Mouse (Mus musculus): ENCODE results near the gene Plekhm3. TPM values are rescaled to one million over a fixed set of nuclear protein-coding genes. Genes with fewer than 3 reads are reported as not detected.

Gene Plekhm3
- polyA plus RNA-seq, 1 experiment, result 2.3 TPM

DNA sequence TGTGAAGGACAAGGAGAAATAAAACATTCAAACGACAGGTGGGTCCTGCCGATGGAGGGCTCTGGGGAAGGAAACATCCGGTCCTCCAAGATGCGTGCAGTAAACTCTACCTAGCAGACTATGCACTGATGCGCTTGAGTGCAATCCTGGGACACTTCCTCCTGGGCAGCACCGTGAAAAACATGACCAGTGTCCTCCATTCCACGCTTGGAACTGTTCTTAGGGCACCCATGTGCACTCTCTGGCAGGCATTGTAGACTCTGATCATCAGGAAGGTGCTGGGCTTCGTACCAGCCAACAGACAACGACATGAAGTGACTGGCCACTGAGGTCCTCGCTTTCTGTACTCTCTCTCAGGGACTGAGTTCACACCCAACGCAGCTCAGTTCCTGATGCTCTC lies 162.5 kb downstream of the Plekhm3 start:
- H3K79me2 ChIP-seq (ENCODE audit: control insufficient read depth, insufficient read depth), result no peaks in the 10 kb centered on the region
- no peak overlapping the region for H3ac ChIP-seq (ENCODE audit: control insufficient read depth, insufficient read length, low read depth)
- no peaks in the 10 kb centered on the region for H3K27me3 ChIP-seq (ENCODE audit: control insufficient read depth, insufficient read depth, insufficient read length)
- TF ChIP-seq MYOD1 (IDR thresholded peaks at IDR 0.05; ENCODE audit: control insufficient read depth, insufficient read length, low read depth) (no peak), MYOG (IDR thresholded peaks at IDR 0.05; ENCODE audit: control insufficient read depth, extremely low read depth, insufficient read length) (no peak), CTCF (IDR thresholded peaks at IDR 0.05; ENCODE audit: control insufficient read depth, insufficient read depth, insufficient read length) (no peak), USF1 (IDR thresholded peaks at IDR 0.05; ENCODE audit: low read depth) (no peak), FOSL1 (IDR thresholded peaks at IDR 0.05; ENCODE audit: insufficient read depth, low read length, poor library complexity, severe bottlenecking) (no peak), MAX (IDR thresholded peaks at IDR 0.05) (no peak), CEBPB (IDR thresholded peaks at IDR 0.05; ENCODE audit: low read depth) (no peak)
- H3K79me3 ChIP-seq (ENCODE audit: low read depth), result no peaks in the 10 kb centered on the region
- H3K4me3 ChIP-seq (ENCODE audit: insufficient read depth, poor library complexity, severe bottlenecking), result no peak overlapping the region
- H3K36me3 ChIP-seq (ENCODE audit: control insufficient read depth, insufficient read depth), result no peaks in the 10 kb centered on the region

DNA sequence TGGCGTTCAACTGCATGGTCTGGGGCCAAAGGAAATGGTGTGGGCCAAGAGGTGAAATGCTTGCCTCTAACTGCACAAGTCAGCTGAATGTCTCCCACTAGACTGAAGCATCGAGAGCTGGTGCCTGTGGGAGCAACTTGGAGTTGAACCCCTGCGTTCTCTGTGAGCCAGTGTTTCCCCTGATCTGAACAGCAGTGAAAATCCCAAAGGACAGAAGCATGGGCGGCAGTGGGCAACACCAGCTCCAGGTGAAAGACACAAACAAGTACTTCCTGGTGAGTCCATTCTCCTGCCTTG lies 163.4 kb downstream of the Plekhm3 start:
- Histone ChIP-seq H3K4me3 (ENCODE audit: insufficient read depth, poor library complexity, severe bottlenecking) (no peak overlapping the region), H3K27me3 (ENCODE audit: control insufficient read depth, insufficient read depth, insufficient read length) (no peaks in the 10 kb centered on the region), H3K79me3 (ENCODE audit: low read depth) (no peaks in the 10 kb centered on the region), H3K79me2 (ENCODE audit: control insufficient read depth, insufficient read depth) (no peaks in the 10 kb centered on the region), H3K36me3 (ENCODE audit: control insufficient read depth, insufficient read depth) (no peaks in the 10 kb centered on the region), H3ac (ENCODE audit: control insufficient read depth, insufficient read length, low read depth) (no peak overlapping the region)
- TF ChIP-seq FOSL1 (IDR thresholded peaks at IDR 0.05; ENCODE audit: insufficient read depth, low read length, poor library complexity, severe bottlenecking) (no peak), CTCF (IDR thresholded peaks at IDR 0.05; ENCODE audit: control insufficient read depth, insufficient read depth, insufficient read length) (no peak), MAX (IDR thresholded peaks at IDR 0.05) (no peak)

DNA sequence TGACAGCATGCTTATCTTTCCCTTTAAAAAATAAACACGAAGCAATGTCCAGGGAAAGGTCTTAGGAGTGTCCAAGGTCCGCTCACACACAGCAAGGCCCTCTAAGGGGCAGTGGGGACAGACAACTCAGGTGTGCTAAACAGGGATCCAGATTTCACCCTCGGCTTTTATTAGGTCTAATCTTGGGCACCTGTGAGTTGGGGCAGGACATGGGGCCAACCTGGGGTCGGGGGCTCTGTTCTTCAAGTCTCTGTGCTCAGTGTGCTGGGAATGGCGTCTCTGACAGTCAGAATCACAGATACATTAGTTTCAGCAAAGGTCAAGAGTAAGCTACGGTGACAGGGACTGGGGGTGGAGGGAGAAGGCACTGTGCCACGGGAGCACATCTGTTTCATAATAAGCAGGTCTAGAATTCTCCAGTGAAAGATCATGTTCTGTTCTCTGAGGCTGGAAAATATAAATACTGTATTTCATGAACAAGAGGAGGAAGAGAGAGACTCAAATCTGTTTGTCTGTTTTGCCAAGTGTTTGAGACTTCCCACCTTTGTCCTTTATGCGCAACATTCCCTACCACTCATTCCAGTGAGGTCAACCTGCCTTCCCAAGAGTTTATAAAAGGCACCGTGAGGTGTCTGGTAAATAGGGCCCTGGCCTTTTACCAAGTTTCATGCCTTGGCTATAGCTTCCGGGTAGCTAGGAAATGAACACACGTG lies 163.9 kb downstream of the Plekhm3 start:
- no peak overlapping the region for H3K4me3 ChIP-seq (ENCODE audit: insufficient read depth, poor library complexity, severe bottlenecking)
- no peaks in the 10 kb centered on the region for H3K27me3 ChIP-seq (ENCODE audit: control insufficient read depth, insufficient read depth, insufficient read length)
- H3K79me3 ChIP-seq (ENCODE audit: low read depth), result no peaks in the 10 kb centered on the region
- TF ChIP-seq CEBPB (IDR thresholded peaks at IDR 0.05; ENCODE audit: low read depth) (no peak), CTCF (IDR thresholded peaks at IDR 0.05; ENCODE audit: control insufficient read depth, insufficient read depth, insufficient read length) (no peak), MYOG (IDR thresholded peaks at IDR 0.05; ENCODE audit: control insufficient read depth, extremely low read depth, insufficient read length) (no peak), MAX (IDR thresholded peaks at IDR 0.05) (no peak), FOSL1 (IDR thresholded peaks at IDR 0.05; ENCODE audit: insufficient read depth, low read length, poor library complexity, severe bottlenecking) (no peak), MYOD1 (IDR thresholded peaks at IDR 0.05; ENCODE audit: control insufficient read depth, insufficient read length, low read depth) (no peak), USF1 (IDR thresholded peaks at IDR 0.05; ENCODE audit: low read depth) (no peak)
- no peaks in the 10 kb centered on the region for H3K79me2 ChIP-seq (ENCODE audit: control insufficient read depth, insufficient read depth)
- H3K36me3 ChIP-seq (ENCODE audit: control insufficient read depth, insufficient read depth), result no peaks in the 10 kb centered on the region
- no peak overlapping the region for H3ac ChIP-seq (ENCODE audit: control insufficient read depth, insufficient read length, low read depth)

DNA sequence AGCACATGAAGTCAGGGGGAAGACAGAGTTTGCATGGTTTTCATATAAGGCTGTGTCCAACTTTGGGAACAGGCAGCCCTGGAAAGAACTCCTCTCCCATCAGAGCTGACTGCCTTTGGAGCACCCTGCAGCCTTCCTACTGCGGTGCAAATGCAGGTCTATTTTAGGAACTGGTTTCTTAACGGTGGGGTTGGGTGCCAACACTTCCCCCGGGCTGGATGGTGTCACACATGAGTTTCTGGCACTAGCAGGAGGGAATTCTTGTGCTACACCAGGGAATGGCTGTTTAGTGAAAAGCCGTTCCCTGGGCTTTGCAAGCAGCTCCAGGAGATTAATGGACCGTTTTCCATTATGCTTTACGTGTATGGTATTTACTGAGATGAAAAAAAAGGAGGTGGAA lies 164.8 kb downstream of the Plekhm3 start:
- no peak overlapping the region for H3K4me3 ChIP-seq (ENCODE audit: insufficient read depth, poor library complexity, severe bottlenecking)
- H3K36me3 ChIP-seq (ENCODE audit: control insufficient read depth, insufficient read depth), result no peaks in the 10 kb centered on the region
- H3ac ChIP-seq (ENCODE audit: control insufficient read depth, insufficient read length, low read depth), result no peak overlapping the region
- no peaks in the 10 kb centered on the region for H3K27me3 ChIP-seq (ENCODE audit: control insufficient read depth, insufficient read depth, insufficient read length)
- H3K79me2 ChIP-seq (ENCODE audit: control insufficient read depth, insufficient read depth), result no peaks in the 10 kb centered on the region
- no peak for TF ChIP-seq FOSL1 (IDR thresholded peaks at IDR 0.05; ENCODE audit: insufficient read depth, low read length, poor library complexity, severe bottlenecking)
- no peak for TF ChIP-seq MAX (IDR thresholded peaks at IDR 0.05)
- TF ChIP-seq USF1 (IDR thresholded peaks at IDR 0.05; ENCODE audit: low read depth), result no peak
- no peak for TF ChIP-seq MYOD1 (IDR thresholded peaks at IDR 0.05; ENCODE audit: control insufficient read depth, insufficient read length, low read depth)
- no peak for TF ChIP-seq CEBPB (IDR thresholded peaks at IDR 0.05; ENCODE audit: low read depth)
- no peak for TF ChIP-seq MYOG (IDR thresholded peaks at IDR 0.05; ENCODE audit: control insufficient read depth, extremely low read depth, insufficient read length)
- no peaks in the 10 kb centered on the region for H3K79me3 ChIP-seq (ENCODE audit: low read depth)

- no peaks in the 10 kb centered on the region for H3K27me3 ChIP-seq (ENCODE audit: control insufficient read depth, insufficient read depth, insufficient read length)
- H3K79me2 ChIP-seq (ENCODE audit: control insufficient read depth, insufficient read depth), result no peaks in the 10 kb centered on the region
- TF ChIP-seq CEBPB (IDR thresholded peaks at IDR 0.05; ENCODE audit: low read depth) (no peak), FOSL1 (IDR thresholded peaks at IDR 0.05; ENCODE audit: insufficient read depth, low read length, poor library complexity, severe bottlenecking) (no peak), CTCF (IDR thresholded peaks at IDR 0.05; ENCODE audit: control insufficient read depth, insufficient read depth, insufficient read length) (no peak), MYOG (IDR thresholded peaks at IDR 0.05; ENCODE audit: control insufficient read depth, extremely low read depth, insufficient read length) (no peak), MYOD1 (IDR thresholded peaks at IDR 0.05; ENCODE audit: control insufficient read depth, insufficient read length, low read depth) (no peak), MAX (IDR thresholded peaks at IDR 0.05) (no peak), USF1 (IDR thresholded peaks at IDR 0.05; ENCODE audit: low read depth) (no peak)
- H3ac ChIP-seq (ENCODE audit: control insufficient read depth, insufficient read length, low read depth), result no peak overlapping the region
- no peaks in the 10 kb centered on the region for H3K79me3 ChIP-seq (ENCODE audit: low read depth)
- no peaks in the 10 kb centered on the region for H3K36me3 ChIP-seq (ENCODE audit: control insufficient read depth, insufficient read depth)
- no peak overlapping the region for H3K4me3 ChIP-seq (ENCODE audit: insufficient read depth, poor library complexity, severe bottlenecking)
Observed at GRCm38 (mm10) chr1:64790806-64791790, 165.5 kb downstream of the Plekhm3 start.

Data from C2C12 (cell line).